ENCODE assay signal across 8 mouse cellular contexts in the genomic region with DNA sequence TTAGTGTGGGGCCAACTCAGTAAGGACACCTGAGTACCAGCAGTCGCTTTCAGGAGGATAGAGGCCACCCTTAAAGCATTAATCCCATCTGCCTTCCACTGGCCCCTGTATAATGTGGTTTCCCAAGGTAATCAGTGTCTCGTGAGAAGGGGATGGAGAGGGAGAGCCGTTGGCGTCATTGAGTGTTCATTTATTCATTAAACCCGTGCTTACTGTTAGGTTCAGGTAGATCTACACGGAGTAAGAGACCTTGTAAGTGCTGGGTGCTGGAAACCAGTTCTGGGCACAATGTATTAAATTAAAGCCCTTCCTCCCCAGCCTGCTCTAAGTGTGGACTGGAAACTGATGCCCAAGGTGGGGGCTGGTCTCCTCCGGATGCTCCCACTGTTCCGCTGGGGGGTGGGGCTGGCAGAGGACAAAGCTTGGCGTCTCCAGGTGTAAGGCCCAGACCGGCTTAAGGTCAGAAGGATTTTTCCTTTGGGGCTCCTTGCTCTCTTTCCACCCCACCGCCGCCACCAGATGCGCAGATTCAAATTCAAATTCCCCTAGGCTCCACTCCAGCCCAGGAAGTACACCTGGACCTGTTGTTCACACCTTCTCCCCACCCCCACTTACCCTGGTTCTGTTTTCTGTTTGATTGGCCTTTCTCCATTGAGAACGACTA. TPM values are rescaled to one million over a fixed set of nuclear protein-coding genes. Genes with fewer than 3 reads are reported as not detected.
DNase-seq lines count a peak whose midpoint lies in the region; ATAC-seq and TF ChIP-seq lines count a peak whose summit lies in the region.

No protein-coding gene starts in this region.

- 51% methylated on average over 14 of the region's 14 CpGs for WGBS in heart, adult 2 months
- 30% methylated on average over 14 of the region's 14 CpGs for WGBS in neural tube, embryonic 12.5 days
- WGBS in limb, embryonic 12.5 days: 19% methylated on average over 14 of the region's 14 CpGs
- 72% methylated on average over 14 of the region's 14 CpGs for WGBS in stomach, postnatal 0 days

- H3K79me2 ChIP-seq in heart, adult 2 months (replicated peaks; ENCODE audit: control insufficient read depth, insufficient read depth, low read length): peaks cover 2% of the 10 kb centered on the region; the same call in 1 of the 2 replicates

- H3K9me3 ChIP-seq in neural tube, embryonic 12.5 days: no peaks in the 10 kb centered on the region
- no peaks in the 10 kb centered on the region for H3K9me3 ChIP-seq in limb, embryonic 12.5 days
- no peaks in the 10 kb centered on the region for H3K9me3 ChIP-seq in stomach, postnatal 0 days (ENCODE audit: control insufficient read depth, low read length)

- H3K4me1 ChIP-seq in heart, adult 2 months (ENCODE audit: control insufficient read depth, insufficient read depth, low read length): peaks cover 36% of the 10 kb centered on the region
- peaks cover 84% of the 10 kb centered on the region for H3K4me1 ChIP-seq in neural tube, embryonic 12.5 days
- peaks cover 88% of the 10 kb centered on the region for H3K4me1 ChIP-seq in limb, embryonic 12.5 days (replicated peaks)
- H3K4me1 ChIP-seq in stomach, postnatal 0 days (replicated peaks; ENCODE audit: control insufficient read depth, insufficient read depth): peaks cover 24% of the 10 kb centered on the region

- no peaks in the 10 kb centered on the region for H3K27me3 ChIP-seq in heart, adult 2 months (ENCODE audit: control insufficient read depth, insufficient read depth, low read length)
- peaks cover 45% of the 10 kb centered on the region for H3K27me3 ChIP-seq in neural tube, embryonic 12.5 days (replicated peaks)
- H3K27me3 ChIP-seq in limb, embryonic 12.5 days: peaks cover 8% of the 10 kb centered on the region; the same call in 1 of the 2 replicates
- H3K27me3 ChIP-seq in stomach, postnatal 0 days (ENCODE audit: control insufficient read depth, insufficient read depth, low read length): no peaks in the 10 kb centered on the region

- peak overlapping the region; percentile 52 for H3K9ac ChIP-seq in heart, adult 2 months (ENCODE audit: low read depth, low read length)
- H3K9ac ChIP-seq in neural tube, embryonic 12.5 days: no peak overlapping the region
- peak overlapping the region; percentile 40; the same call in 1 of the 2 replicates for H3K9ac ChIP-seq in limb, embryonic 12.5 days (replicated peaks)
- H3K9ac ChIP-seq in stomach, postnatal 0 days (ENCODE audit: low read length): peak overlapping the region; percentile 23; the same call in 1 of the 2 replicates

- intact Hi-C loops in heart, adult 2 months (cut with DNase I): no loop called here
- intact Hi-C loops in heart, postnatal 10 days (cut with DNase I): loop anchor here (2.0 kb wide), 1 partner anchor 16 kb away; no protein-coding TSS in a partner anchor

- no peak for TF ChIP-seq EP300 in heart, adult 2 months (IDR thresholded peaks at IDR 0.05; ENCODE audit: insufficient read depth, low read depth, low read length)
- TF ChIP-seq EP300 in stomach, postnatal 0 days (optimal IDR thresholded peaks at IDR 0.05): no peak

- no peak for TF ChIP-seq POLR2A in heart, adult 2 months (IDR thresholded peaks at IDR 0.05; ENCODE audit: insufficient read depth, low read depth, low read length)

- peak overlapping the region; percentile 95 for H3K27ac ChIP-seq in heart, adult 2 months
- no peak overlapping the region for H3K27ac ChIP-seq in neural tube, embryonic 12.5 days
- H3K27ac ChIP-seq in limb, embryonic 12.5 days: peak overlapping the region; percentile 97
- no peak overlapping the region for H3K27ac ChIP-seq in stomach, postnatal 0 days (replicated peaks)

- H3K4me2 ChIP-seq in neural tube, embryonic 12.5 days (replicated peaks): peak overlapping the region; percentile 100
- peak overlapping the region; percentile 100 for H3K4me2 ChIP-seq in limb, embryonic 12.5 days
- H3K4me2 ChIP-seq in stomach, postnatal 0 days (replicated peaks; ENCODE audit: low read depth): peak overlapping the region; percentile 100

- DNase-seq in heart, adult 2 months: no peak
- DNase-seq in heart, postnatal 10 days: no peak
- no peak for DNase-seq in neural tube, embryonic 10.5 days (ENCODE audit: extremely low spot score, low spot score)
- DNase-seq in stomach, postnatal 0 days (ENCODE audit: low spot score): no peak
- DNase-seq in layer of hippocampus, postnatal 10 days (ENCODE audit: low spot score in 2 of 2): no peak

- H3K4me3 ChIP-seq in heart, adult 2 months: peak overlapping the region; percentile 73
- H3K4me3 ChIP-seq in neural tube, embryonic 12.5 days: no peak overlapping the region
- H3K4me3 ChIP-seq in limb, embryonic 12.5 days (replicated peaks): peak overlapping the region; percentile 65
- H3K4me3 ChIP-seq in stomach, postnatal 0 days (ENCODE audit: low read depth, low read length): no peak overlapping the region

- H3K36me3 ChIP-seq in heart, adult 2 months (ENCODE audit: control insufficient read depth, insufficient read depth, low read length): peaks cover 4% of the 10 kb centered on the region
- H3K36me3 ChIP-seq in neural tube, embryonic 12.5 days: no peaks in the 10 kb centered on the region
- no peaks in the 10 kb centered on the region for H3K36me3 ChIP-seq in limb, embryonic 12.5 days
- H3K36me3 ChIP-seq in stomach, postnatal 0 days (ENCODE audit: control insufficient read depth, insufficient read depth, low read length): no peaks in the 10 kb centered on the region

- no peak for TF ChIP-seq CTCF in heart, adult 2 months (IDR thresholded peaks at IDR 0.05)
- no peak for TF ChIP-seq CTCF in stomach, postnatal 0 days (IDR thresholded peaks at IDR 0.05; ENCODE audit: low read depth)

- no peak for ATAC-seq in neural tube, embryonic 12.5 days (ENCODE audit: low FRiP score, low read depth)
- no peak for ATAC-seq in limb, embryonic 12.5 days (ENCODE audit: insufficient number of reproducible peaks, insufficient read depth, low FRiP score, low TSS enrichment, low read depth)
- ATAC-seq in stomach, postnatal 0 days (ENCODE audit: low FRiP score, low TSS enrichment): no peak
- no peak for ATAC-seq in granulocyte monocyte progenitor cell, adult 5-6 weeks (replicated peaks; ENCODE audit: poor library complexity, severe bottlenecking)

RNA-seq across cellular contexts. Expression of a gene that starts 29.3 kb away (rescaled TPM):
- 10 to 100 TPM; 42.6 to 50.9 TPM for total RNA-seq in heart, adult 2 months (2021)
- 19.5 and 21.8 TPM in 2 replicates for polyA plus RNA-seq in heart, adult 2 months (2012; rRNA removed)
- total RNA-seq in heart, postnatal 10 days (2021): 10 to 100 TPM; 54.0 to 63.0 TPM
- polyA plus RNA-seq in neural tube, embryonic 12.5 days (2016; fragmentation: Nextera tagmentation; extraction: Ambion mirVana): 10.5 TPM in 2 replicates
- 13.2 and 14.5 TPM in 2 replicates for polyA plus RNA-seq in limb, embryonic 12.5 days (2016; fragmentation: Nextera tagmentation; extraction: Ambion mirVana)
- polyA plus RNA-seq in stomach, postnatal 0 days (2015; fragmentation: Nextera tagmentation; extraction: Ambion mirVana): 2.8 and 3.2 TPM in 2 replicates
- 1.3 and 4.7 TPM in 2 replicates for total RNA-seq in granulocyte monocyte progenitor cell, adult 5-6 weeks (2014; fragmentation: Nextera tagmentation)
- 0.26 and 0.93 TPM in 2 replicates for total RNA-seq in granulocyte monocyte progenitor cell, adult 5-6 weeks (2017)
- 100 to 1,000 TPM in 1 of 2 experiments, 10 to 100 TPM in 1; 98.1 to 103 TPM for total RNA-seq in layer of hippocampus, postnatal 10 days (2021)

Comparison
In these comparisons a context has a peak if more than half of its experiments do, and no peak if none do; other contexts are left out.
1. H3K27ac ChIP-seq: peak in heart, adult 2 months (single experiment) and limb, embryonic 12.5 days (single experiment); none in neural tube, embryonic 12.5 days (single experiment) and stomach, postnatal 0 days (single experiment).
2. H3K4me3 ChIP-seq: peak in heart, adult 2 months (single experiment) and limb, embryonic 12.5 days (single experiment); none in neural tube, embryonic 12.5 days (single experiment) and stomach, postnatal 0 days (single experiment).
3. RNA of a gene that starts 29.3 kb away (total RNA-seq): 98.1 to 103 TPM in layer of hippocampus, postnatal 10 days, 54.0 to 63.0 TPM in heart, postnatal 10 days and 42.6 to 50.9 TPM in heart, adult 2 months; 0.26 to 4.7 TPM in granulocyte monocyte progenitor cell, adult 5-6 weeks; every median in the first group is over 4 times any median in the second.
4. Peak in every context shown above with its lines, with median percentiles within 50 percentile points of each other: H3K4me2 ChIP-seq.